Mouse (Mus musculus) R1 (cell line): ENCODE results near the gene Olfr1381.
"Not testable (repeated sequence)": the region's sequence is repeated elsewhere in the genome, so short reads cannot be mapped to it uniquely, and the experiment has no call there.

Experiments used
- DNase-seq: peaks from one replicate; pipeline ENCODE4 v3.0.0-alpha.2; 2018; ENCODE audit warnings: low read depth, low spot score

Olfr1381 gene

GRCm38 (mm10) chr11:49543149-49543548, at the start of gene Olfr1381:
TSS of gene Olfr1381 (plus strand) at chr11:49543449.
- DNase-seq = not testable (repeated sequence)

GRCm38 (mm10) chr11:49518086-49518485, 25.2 kb upstream of the Olfr1381 start:
- no peak for DNase-seq

GRCm38 (mm10) chr11:49519348-49519747, 23.9 kb upstream of the Olfr1381 start, which contains the start of gene Olfr1383:
TSS of gene Olfr1383 (plus strand) at chr11:49519648.
- no peak for DNase-seq

GRCm38 (mm10) chr11:49527947-49528346, 15.3 kb upstream of the Olfr1381 start, which contains the start of gene Olfr1382:
TSS of gene Olfr1382 (plus strand) at chr11:49528247.
- no peak for DNase-seq

- DNase-seq = no peak
Observed at GRCm38 (mm10) chr11:49532761-49533160, 10.5 kb upstream of the Olfr1381 start.

- DNase-seq = peak; percentile 54
Observed at GRCm38 (mm10) chr11:49536631-49537030, 6.6 kb upstream of the Olfr1381 start.

GRCm38 (mm10) chr11:49554033-49554432, 10.8 kb downstream of the Olfr1381 start:
- peak; percentile 41 for DNase-seq

- DNase-seq = peak; percentile 43
Observed at GRCm38 (mm10) chr11:49556578-49556977, 13.3 kb downstream of the Olfr1381 start, which contains the start of gene Olfr1380. TSS of gene Olfr1380 (plus strand) at chr11:49556878.

GRCm38 (mm10) chr11:49575054-49575453, 31.8 kb downstream of the Olfr1381 start:
- DNase-seq = peak; percentile 53

GRCm38 (mm10) chr11:49580452-49580851, 37.2 kb downstream of the Olfr1381 start:
- not testable (repeated sequence) for DNase-seq

GRCm38 (mm10) chr11:49590213-49590612, 47.0 kb downstream of the Olfr1381 start:
- DNase-seq = no peak

- DNase-seq = not testable (repeated sequence)
Observed at GRCm38 (mm10) chr11:49597149-49597548, 53.9 kb downstream of the Olfr1381 start.
